Mouse (Mus musculus) liver, embryonic 11.5 days (tissue): ENCODE results near the gene Hist1h2bm. TPM values are rescaled to one million over a fixed set of nuclear protein-coding genes. Genes with fewer than 3 reads are reported as not detected.
"Not testable (repeated sequence)": the region's sequence is repeated elsewhere in the genome, so short reads cannot be mapped to it uniquely, and the experiment has no call there.

ENCODE experiments used
- ATAC-seq: fragments of 200-750 bp; cut with Nextera tagmentation; replicated peaks from 2 replicates; pipeline ENCODE4 v1.8.0; 2017; ENCODE audit warnings: moderate number of reproducible peaks, mild to moderate bottlenecking, moderate TSS enrichment, moderate library complexity; ENCODE audit not compliant: low FRiP score
- DNase-seq: peaks from one replicate; pipeline ENCODE4 v3.0.0-alpha.2; 2017; ENCODE audit warnings: low spot score
- H3K27ac ChIP-seq: fragments of 300-500 bp; sonication (generic); 2 replicates; pipeline ENCODE4 v1.5.1; 2014; ENCODE audit warnings: mild to moderate bottlenecking, low read depth, low read length, control low read depth
- H3K27me3 ChIP-seq: fragments of 300-500 bp; sonication (generic); replicated peaks from 2 replicates; pipeline ENCODE4 v1.6.1; 2014; ENCODE audit warnings: low read length, mixed read lengths; ENCODE audit not compliant: control insufficient read depth, insufficient read depth
- H3K36me3 ChIP-seq: fragments of 300-500 bp; sonication (generic); 2 replicates; pipeline ENCODE4 v1.6.1; 2014; ENCODE audit warnings: mild to moderate bottlenecking, low read length, moderate library complexity, mixed read lengths; ENCODE audit not compliant: control insufficient read depth, insufficient read depth
- H3K4me1 ChIP-seq: fragments of 300-500 bp; sonication (generic); replicated peaks from 2 replicates; pipeline ENCODE4 v1.6.1; 2014; ENCODE audit warnings: low read length, mixed read lengths; ENCODE audit not compliant: control insufficient read depth, insufficient read depth
- H3K4me2 ChIP-seq: fragments of 300-500 bp; sonication (generic); 2 replicates; pipeline ENCODE4 v1.6.1; 2014; ENCODE audit warnings: mild to moderate bottlenecking, control low read depth, moderate library complexity
- H3K4me3 ChIP-seq: fragments of 300-500 bp; sonication (generic); 2 replicates; pipeline ENCODE4 v1.5.1; 2014; ENCODE audit warnings: low read depth, low read length, control low read depth
- H3K9ac ChIP-seq: fragments of 300-500 bp; sonication (generic); 2 replicates; pipeline ENCODE4 v1.6.1; 2014; ENCODE audit warnings: low read depth, low read length, control low read depth
- H3K9me3 ChIP-seq: fragments of 300-500 bp; sonication (generic); 2 replicates; pipeline ENCODE4 v1.6.1; 2016; ENCODE audit warnings: low read length, inconsistent platforms, mixed read lengths; ENCODE audit not compliant: control insufficient read depth
- WGBS: fragments of 180-500 bp; shearing (Covaris S2); extraction: QIAGEN DNeasy Blood & Tissue Kit; methylation state at CpG from one replicate; pipeline ENCODE4 v1.1.7; 2014; 5-methylcytosine and 5-hydroxymethylcytosine counted together
- polyA plus RNA-seq: library from polyadenylated mRNA; unstranded; fragments of >200 nt; fragmentation: Nextera tagmentation; extraction: Ambion mirVana; gene quantifications from 2 replicates; pipeline ENCODE4 v1.2.1, GENCODE M21; 2014

Gene Hist1h2bm
- polyA plus RNA-seq, 1 experiment from 2014 or later = 5.1 TPM

DNA sequence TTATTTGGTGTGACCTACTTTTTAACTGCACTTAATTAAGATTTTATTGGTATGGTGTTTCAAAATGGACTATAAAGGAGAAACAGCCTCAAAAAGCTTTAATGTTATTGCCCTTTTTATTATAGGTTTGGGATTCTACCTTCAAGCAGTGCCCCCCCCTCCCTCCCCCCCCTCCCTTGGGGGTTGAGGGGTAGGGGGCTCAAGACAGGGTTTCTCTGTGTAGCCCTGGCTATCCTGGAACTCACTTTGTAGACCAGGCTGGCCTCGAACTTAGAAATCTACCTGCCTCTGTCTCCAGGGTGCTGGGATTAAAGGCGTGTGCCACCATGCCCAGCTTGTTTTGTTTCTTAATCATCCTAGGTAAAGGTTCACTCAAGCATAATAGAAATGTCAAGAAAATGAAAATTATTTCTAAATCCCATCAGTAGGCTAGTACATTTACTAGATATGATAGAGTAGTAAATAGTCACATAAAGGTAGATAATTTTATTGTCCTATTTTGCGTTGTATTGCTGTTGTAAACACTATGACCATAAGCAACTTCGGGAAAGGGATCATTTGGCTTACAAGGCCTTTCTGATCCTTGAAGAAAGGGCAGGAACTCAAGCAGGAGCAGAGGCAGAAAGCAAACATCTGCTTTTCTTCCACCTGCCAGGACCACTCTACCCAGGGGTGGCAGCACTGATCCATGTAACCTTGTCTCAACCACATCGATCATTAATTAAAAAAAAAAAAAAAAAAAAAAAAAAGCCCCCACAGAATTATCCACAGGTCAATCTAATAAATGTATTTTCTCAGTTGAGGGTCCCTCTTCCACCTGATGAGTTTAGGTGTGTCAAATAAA, 1.4 kb downstream of the Hist1h2bm start:
- Histone ChIP-seq H3K9ac (peak overlapping the region; percentile 57), H3K4me2 (peak overlapping the region; percentile 59), H3K9me3 (no peaks in the 10 kb centered on the region), H3K4me1 (peaks cover 12% of the 10 kb centered on the region), H3K4me3 (no peak overlapping the region), H3K27me3 (no peaks in the 10 kb centered on the region), H3K36me3 (no peaks in the 10 kb centered on the region), H3K27ac (peak overlapping the region; percentile 95)
- 45% methylated on average over 5 of the region's 5 CpGs for WGBS
- no peak for ATAC-seq
- DNase-seq = peak; percentile 37

DNA sequence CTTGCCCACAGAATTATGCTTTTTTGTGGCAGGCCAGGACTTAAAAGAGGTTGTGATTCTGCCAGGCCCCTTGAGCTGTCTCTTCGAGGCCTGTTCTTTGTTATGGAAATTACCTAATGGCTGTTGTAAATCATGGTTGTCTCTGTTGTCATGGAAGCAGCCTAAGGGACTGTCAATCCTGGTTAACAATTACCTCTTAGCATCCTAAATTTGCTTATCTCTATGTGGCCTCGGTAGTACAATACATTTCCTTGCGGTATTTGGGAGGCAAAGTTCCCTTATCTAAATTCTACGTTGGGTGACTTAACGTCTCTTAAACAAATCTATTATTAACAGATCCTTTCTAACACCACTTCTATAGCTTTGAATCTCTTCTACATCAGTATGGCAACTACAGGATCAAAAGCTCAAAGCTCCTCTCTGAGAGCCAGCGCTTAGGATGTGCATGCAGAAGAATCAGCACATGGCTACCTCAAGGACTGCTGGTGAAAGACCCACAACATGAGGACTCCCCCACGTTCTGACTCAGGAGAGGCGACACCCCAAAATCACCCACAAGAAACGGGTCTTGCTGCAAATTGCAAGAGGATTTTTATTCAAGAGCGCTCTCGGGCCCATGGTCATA, 6.2 kb downstream of the Hist1h2bm start:
- Histone ChIP-seq H3K27me3 (no peaks in the 10 kb centered on the region), H3K4me3 (no peak overlapping the region), H3K36me3 (no peaks in the 10 kb centered on the region), H3K4me1 (no peaks in the 10 kb centered on the region), H3K9me3 (no peaks in the 10 kb centered on the region), H3K4me2 (no peak overlapping the region), H3K27ac (no peak overlapping the region), H3K9ac (no peak overlapping the region)
- ATAC-seq (no peak), DNase-seq (no peak)
- 36% methylated on average over 11 of the region's 11 CpGs for WGBS

- Histone ChIP-seq H3K27me3 (no peaks in the 10 kb centered on the region), H3K4me3 (no peak overlapping the region), H3K36me3 (no peaks in the 10 kb centered on the region), H3K9ac (no peak overlapping the region), H3K4me1 (no peaks in the 10 kb centered on the region; the same call in 1 of the 2 replicates), H3K4me2 (no peak overlapping the region), H3K27ac (no peak overlapping the region), H3K9me3 (no peaks in the 10 kb centered on the region)
- 59% methylated on average over 1 of the region's 1 CpGs for WGBS
- DNase-seq = no peak
- no peak for ATAC-seq
Measured at GRCm38 (mm10) chr13:21729544-21729943, 7.7 kb downstream of the Hist1h2bm start.

GRCm38 (mm10) chr13:21733466-21733865, 11.6 kb downstream of the Hist1h2bm start:
- H3K27me3 ChIP-seq = no peaks in the 10 kb centered on the region
- DNase-seq (peak; percentile 35), ATAC-seq (no peak)
- H3K4me1 ChIP-seq = no peaks in the 10 kb centered on the region; the same call in 1 of the 2 replicates
- H3K4me3 ChIP-seq = no peak overlapping the region
- no peaks in the 10 kb centered on the region for H3K36me3 ChIP-seq
- no peak overlapping the region for H3K4me2 ChIP-seq
- H3K27ac ChIP-seq = peak overlapping the region; percentile 99; the same call in 1 of the 2 replicates
- no peaks in the 10 kb centered on the region for H3K9me3 ChIP-seq
- H3K9ac ChIP-seq = no peak overlapping the region
- WGBS = 60% methylated on average over 5 of the region's 5 CpGs

GRCm38 (mm10) chr13:21734010-21734905, 12.4 kb downstream of the Hist1h2bm start:
- Histone ChIP-seq H3K9ac (peak overlapping the region; percentile 86), H3K9me3 (no peaks in the 10 kb centered on the region), H3K27ac (peak overlapping the region; percentile 99), H3K4me2 (peak overlapping the region; percentile 71), H3K27me3 (no peaks in the 10 kb centered on the region), H3K4me1 (no peaks in the 10 kb centered on the region; the same call in 1 of the 2 replicates), H3K36me3 (no peaks in the 10 kb centered on the region), H3K4me3 (peak overlapping the region; percentile 51)
- DNase-seq (peak; percentile 76), ATAC-seq (peak; percentile 58)
- WGBS = under 1% methylated on average over 21 of the region's 21 CpGs

GRCm38 (mm10) chr13:21734906-21735767, 13.3 kb downstream of the Hist1h2bm start, which contains the start of gene Hist1h4j:
Gene Hist1h4j, plus strand, starts transcription at chr13:21735064.
- H3K4me2 ChIP-seq = peak within 1 kb of the TSS; percentile 71
- not testable (repeated sequence) for H3K27me3 ChIP-seq, H3K9me3 ChIP-seq, H3K4me1 ChIP-seq, H3K36me3 ChIP-seq
- DNase-seq = peak; percentile 95
- under 1% methylated on average over 41 of the region's 56 CpGs for WGBS
- ATAC-seq = peak; percentile 90
- peak within 1 kb of the TSS; percentile 86 for H3K9ac ChIP-seq
- H3K27ac ChIP-seq = peak within 1 kb of the TSS; percentile 99
- H3K4me3 ChIP-seq = peak within 1 kb of the TSS; percentile 51

DNA sequence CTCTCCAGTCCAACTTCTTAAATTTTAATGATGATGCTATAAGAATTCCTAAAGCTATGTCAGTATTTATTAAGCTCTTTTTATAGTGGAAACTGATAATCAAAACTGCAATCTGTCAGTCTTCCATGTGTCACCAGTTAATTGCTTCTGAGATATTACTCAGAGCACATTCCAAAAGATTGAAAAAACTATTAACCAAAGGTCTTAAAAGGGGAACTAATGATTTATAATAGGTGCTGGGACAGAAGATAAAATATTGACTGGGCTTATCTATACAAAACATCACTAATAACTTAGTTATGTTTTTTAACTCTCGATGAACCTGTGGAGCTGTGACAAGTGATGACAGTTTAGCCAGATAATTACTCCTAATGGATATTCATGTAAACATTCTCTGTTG, 23.2 kb downstream of the Hist1h2bm start:
- Histone ChIP-seq H3K27ac (no peak overlapping the region), H3K4me1 (peaks cover 3% of the 10 kb centered on the region), H3K9ac (no peak overlapping the region), H3K36me3 (no peaks in the 10 kb centered on the region), H3K9me3 (no peaks in the 10 kb centered on the region), H3K4me3 (no peak overlapping the region), H3K4me2 (no peak overlapping the region), H3K27me3 (no peaks in the 10 kb centered on the region)
- DNase-seq (no peak), ATAC-seq (no peak)
- 63% methylated on average over 1 of the region's 1 CpGs for WGBS
